Mouse (Mus musculus): ENCODE measurements around the gene Tmem8b.

- TF ChIP-seq CTCF (IDR thresholded peaks at IDR 0.05; ENCODE audit: control insufficient read depth, insufficient read depth, low read length) (no peak), POLR2A (IDR thresholded peaks at IDR 0.05; ENCODE audit: borderline replicate concordance, control insufficient read depth, low read depth, low read length) (no peak)
Measured at GRCm38 (mm10) chr4:43633296-43633695, 35.5 kb upstream of the Tmem8b start.
